Comparison of ENCODE assay signal across 15 mouse cellular contexts in the genomic region with DNA sequence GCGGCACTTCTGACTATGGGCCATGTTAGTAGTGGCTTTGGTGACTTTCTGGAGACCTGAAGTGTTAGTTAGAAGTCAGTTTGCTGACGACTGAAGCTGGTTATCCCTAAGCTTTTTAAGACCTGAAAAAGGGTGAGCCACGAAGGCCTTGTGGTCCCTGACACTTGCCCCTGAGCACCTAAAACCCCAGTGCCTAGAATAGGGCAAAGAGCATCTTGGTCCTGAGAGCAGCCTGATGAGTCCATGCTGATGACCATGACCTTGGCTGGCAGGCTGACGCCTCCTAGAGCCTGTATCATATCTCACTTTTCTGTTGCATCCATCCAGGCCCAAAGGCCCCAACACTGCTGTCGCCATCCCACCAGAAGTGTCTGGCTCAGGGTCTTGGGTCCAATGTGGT. TPM values are rescaled to one million over a fixed set of nuclear protein-coding genes. Genes with fewer than 3 reads are reported as not detected.
"Had no signal": no experiment of that assay in that cellular context is flagged by ENCODE, and none has a peak within 500 bp of the region (broad histone marks: within the 10 kb centered on the region; RNA-seq: fewer than 3 reads in every experiment).

No protein-coding gene starts in this region.

- DNase-seq: left cerebral cortex, postnatal 4 days; liver; liver, embryonic 13.5 days; liver, postnatal 0 days; lung, adult 18-20 months; lung, adult 2 months; lung, embryonic 14.5 days; lung, postnatal 10 days; lung, postnatal 14 days; lung, postnatal 36 days; lung, postnatal 4 days; midbrain, embryonic 14.5 days had no signal

RNA-seq across cellular contexts. Expression of gene Sh3tc1, which starts 5.6 kb away (rescaled TPM):
- total RNA-seq: megakaryocyte-erythroid progenitor cell, adult 5-6 weeks had no signal

RNA-seq across cellular contexts. Expression of gene Ablim2, which starts 12.3 kb away (rescaled TPM):
- total RNA-seq: megakaryocyte progenitor cell, adult 5-6 weeks; monocyte, adult 5-6 weeks had no signal
